Mouse (Mus musculus): ENCODE measurements around the gene Acss3.

- TF ChIP-seq POLR2A (IDR thresholded peaks at IDR 0.05; ENCODE audit: insufficient read length, low read depth) (no peak), USF1 (IDR thresholded peaks at IDR 0.05; ENCODE audit: low read depth) (no peak), MYOD1 (IDR thresholded peaks at IDR 0.05; ENCODE audit: control insufficient read depth in 1 of 3, insufficient read length in 2 of 3, low read depth in 2 of 3) (no peak), TCF12 (IDR thresholded peaks at IDR 0.05; ENCODE audit: insufficient read depth, poor library complexity, severe bottlenecking) (no peak), TCF3 (IDR thresholded peaks at IDR 0.05; ENCODE audit: insufficient read length, low read depth) (no peak)
Observed at GRCm38 (mm10) chr10:107021118-107021517, 102.3 kb downstream of the Acss3 start.

Measured in myocyte (in vitro differentiated cells).